Mouse (Mus musculus): ENCODE measurements at regions not wholly inside any gene's neighbourhood (a gene's known extent, or its start where the extent isn't known, plus 50 kb on each side); places are given as distances from the start of the nearest gene placed in this dataset.

- no peak for TF ChIP-seq CTCF (IDR thresholded peaks at IDR 0.05; ENCODE audit: borderline replicate concordance, extremely low read depth, insufficient read depth, insufficient read length)
- no peak for TF ChIP-seq POLR2A (IDR thresholded peaks at IDR 0.05; ENCODE audit: borderline replicate concordance, extremely low read depth, insufficient read depth, insufficient read length, poor library complexity, severe bottlenecking)
Observed at GRCm38 (mm10) chr4:53338479-53338878, 101.7 kb upstream of the Slc44a1 start.

Data from brain, embryonic 14.5 days (tissue).